Mouse (Mus musculus): ENCODE measurements around the gene Def6.

Def6 gene

GRCm38 (mm10) chr17:28237874-28238273, 30.3 kb downstream of the Def6 start:
- in situ Hi-C loops (cut with MboI, MseI), result no loop called here

GRCm38 (mm10) chr17:28240846-28241245, 33.3 kb downstream of the Def6 start:
- in situ Hi-C loops (cut with MboI, MseI), result no loop called here

GRCm38 (mm10) chr17:28242296-28242695, 34.7 kb downstream of the Def6 start:
- in situ Hi-C loops (cut with MboI, MseI), result no loop called here

GRCm38 (mm10) chr17:28244214-28244613, 36.6 kb downstream of the Def6 start:
- in situ Hi-C loops (cut with MboI, MseI), result no loop called here

GRCm38 (mm10) chr17:28244714-28245113, 37.1 kb downstream of the Def6 start:
- in situ Hi-C loops (cut with MboI, MseI), result no loop called here

- in situ Hi-C loops (cut with MboI, MseI), result no loop called here
Measured at GRCm38 (mm10) chr17:28246640-28247039, 39.1 kb downstream of the Def6 start.

- in situ Hi-C loops (cut with MboI, MseI), result no loop called here
Measured at GRCm38 (mm10) chr17:28247613-28248012, 40.0 kb downstream of the Def6 start.

- in situ Hi-C loops (cut with MboI, MseI), result no loop called here
Measured at GRCm38 (mm10) chr17:28249062-28249461, 41.5 kb downstream of the Def6 start.

GRCm38 (mm10) chr17:28251579-28252280, 44.2 kb downstream of the Def6 start:
- in situ Hi-C loops (cut with MboI, MseI), result no loop called here

- in situ Hi-C loops (cut with MboI, MseI), result no loop called here
Measured at GRCm38 (mm10) chr17:28252281-28252648, 44.7 kb downstream of the Def6 start.

GRCm38 (mm10) chr17:28253216-28253615, 45.6 kb downstream of the Def6 start:
- in situ Hi-C loops (cut with MboI, MseI), result no loop called here

GRCm38 (mm10) chr17:28254804-28255203, 47.2 kb downstream of the Def6 start:
- in situ Hi-C loops (cut with MboI, MseI), result no loop called here

- in situ Hi-C loops (cut with MboI, MseI), result no loop called here
Measured at GRCm38 (mm10) chr17:28255651-28256050, 48.1 kb downstream of the Def6 start.

- in situ Hi-C loops (cut with MboI, MseI), result no loop called here
Measured at GRCm38 (mm10) chr17:28256651-28257328, 49.2 kb downstream of the Def6 start.

- in situ Hi-C loops (cut with MboI, MseI), result no loop called here
Measured at GRCm38 (mm10) chr17:28258325-28258724, 50.7 kb downstream of the Def6 start.

- in situ Hi-C loops (cut with MboI, MseI), result no loop called here
Measured at GRCm38 (mm10) chr17:28259890-28260542, 52.4 kb downstream of the Def6 start.

GRCm38 (mm10) chr17:28260543-28260909, 52.9 kb downstream of the Def6 start:
- in situ Hi-C loops (cut with MboI, MseI), result no loop called here

- in situ Hi-C loops (cut with MboI, MseI), result no loop called here
Measured at GRCm38 (mm10) chr17:28261795-28262194, 54.2 kb downstream of the Def6 start.

GRCm38 (mm10) chr17:28263181-28263894, 55.8 kb downstream of the Def6 start:
- in situ Hi-C loops (cut with MboI, MseI), result no loop called here

- in situ Hi-C loops (cut with MboI, MseI), result no loop called here
Measured at GRCm38 (mm10) chr17:28267251-28267650, 59.7 kb downstream of the Def6 start.

GRCm38 (mm10) chr17:28270165-28270564, 62.6 kb downstream of the Def6 start:
- in situ Hi-C loops (cut with MboI, MseI), result no loop called here

- in situ Hi-C loops (cut with MboI, MseI), result no loop called here
Measured at GRCm38 (mm10) chr17:28271537-28272266, 64.1 kb downstream of the Def6 start.

Measured in regulatory T cell (primary cell).